Mouse (Mus musculus): ENCODE measurements at regions not wholly inside any gene's neighbourhood (a gene's known extent, or its start where the extent isn't known, plus 50 kb on each side); places are given as distances from the start of the nearest gene placed in this dataset.

- no peak for DNase-seq (ENCODE audit: low spot score)
Measured at GRCm38 (mm10) chr9:46938628-46939027, 59.9 kb upstream of the Gm4791 start.

- DNase-seq (ENCODE audit: low spot score), result no peak
Measured at GRCm38 (mm10) chr9:46925641-46926040, 72.9 kb upstream of the Gm4791 start.

- no peak for DNase-seq (ENCODE audit: low spot score)
Measured at GRCm38 (mm10) chr9:46920081-46920480, 78.5 kb upstream of the Gm4791 start.

GRCm38 (mm10) chr9:46913238-46913637 is 85.3 kb upstream of the Gm4791 start:
- no peak for DNase-seq (ENCODE audit: low spot score)

GRCm38 (mm10) chr9:46909412-46910013 is 89.0 kb upstream of the Gm4791 start:
- no peak for DNase-seq (ENCODE audit: low spot score)

- no peak for DNase-seq (ENCODE audit: low spot score)
Measured at GRCm38 (mm10) chr9:46905081-46905480, 93.5 kb upstream of the Gm4791 start.

- DNase-seq (ENCODE audit: low spot score), result no peak
Measured at GRCm38 (mm10) chr9:46903491-46904220, 94.9 kb upstream of the Gm4791 start.

GRCm38 (mm10) chr9:46899283-46899682 is 99.3 kb upstream of the Gm4791 start:
- DNase-seq (ENCODE audit: low spot score), result no peak

GRCm38 (mm10) chr9:46898120-46898519 is 100.4 kb upstream of the Gm4791 start:
- DNase-seq (ENCODE audit: low spot score), result peak; percentile 31

GRCm38 (mm10) chr9:46891829-46892228 is 106.7 kb upstream of the Gm4791 start:
- no peak for DNase-seq (ENCODE audit: low spot score)

GRCm38 (mm10) chr9:46889933-46890662 is 108.4 kb upstream of the Gm4791 start:
- DNase-seq (ENCODE audit: low spot score), result no peak

- DNase-seq (ENCODE audit: low spot score), result peak; percentile 47
Measured at GRCm38 (mm10) chr9:46871211-46871994, 127.1 kb upstream of the Gm4791 start.

- no peak for DNase-seq (ENCODE audit: low spot score)
Measured at GRCm38 (mm10) chr9:46863934-46864333, 134.6 kb upstream of the Gm4791 start.

GRCm38 (mm10) chr9:46851753-46852152 is 146.8 kb upstream of the Gm4791 start:
- no peak for DNase-seq (ENCODE audit: low spot score)

GRCm38 (mm10) chr9:46851336-46851735 is 147.2 kb upstream of the Gm4791 start:
- no peak for DNase-seq (ENCODE audit: low spot score)

GRCm38 (mm10) chr9:46845276-46845675 is 153.3 kb upstream of the Gm4791 start:
- DNase-seq (ENCODE audit: low spot score), result no peak

GRCm38 (mm10) chr9:46843781-46844180 is 154.8 kb upstream of the Gm4791 start:
- no peak for DNase-seq (ENCODE audit: low spot score)

GRCm38 (mm10) chr9:46841571-46841970 is 157.0 kb upstream of the Gm4791 start:
- no peak for DNase-seq (ENCODE audit: low spot score)

GRCm38 (mm10) chr9:46835261-46835660 is 163.3 kb upstream of the Gm4791 start:
- DNase-seq (ENCODE audit: low spot score), result no peak

GRCm38 (mm10) chr9:46830746-46831560 is 167.6 kb upstream of the Gm4791 start:
- no peak for DNase-seq (ENCODE audit: low spot score)

GRCm38 (mm10) chr9:46830316-46830715 is 168.2 kb upstream of the Gm4791 start:
- no peak for DNase-seq (ENCODE audit: low spot score)

All from layer of hippocampus, adult 9-10 months (tissue).